Mouse (Mus musculus): Measurements from ENCODE around the gene Gm7945. TPM values are rescaled to one million over a fixed set of nuclear protein-coding genes. Genes with fewer than 3 reads are reported as not detected.

Gene Gm7945
- polyA plus RNA-seq (2012; rRNA removed) = not detected in 2 replicates

DNA sequence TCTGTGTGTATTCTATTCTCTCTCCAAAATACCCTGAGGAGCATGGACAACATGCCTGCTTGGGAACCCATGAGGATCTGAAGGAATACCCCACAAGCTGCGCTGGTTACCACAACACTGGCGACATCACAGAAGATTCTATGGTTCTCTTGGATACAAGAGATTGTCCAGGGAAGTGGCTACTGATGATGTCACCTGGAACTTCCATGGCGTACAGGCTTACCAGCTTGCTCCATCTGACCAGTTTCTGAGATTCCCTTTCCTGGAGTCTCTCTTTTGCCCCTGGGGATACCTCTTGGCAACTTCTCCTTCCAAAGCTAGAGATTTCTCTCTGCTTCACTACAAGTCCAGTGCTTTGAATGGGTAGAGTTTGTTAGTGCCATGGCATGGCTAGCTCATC, at the start of gene Gm7945:
Gene Gm7945 (minus strand): TSS at position 101 of the 400 bp plus-strand sequence.

DNA sequence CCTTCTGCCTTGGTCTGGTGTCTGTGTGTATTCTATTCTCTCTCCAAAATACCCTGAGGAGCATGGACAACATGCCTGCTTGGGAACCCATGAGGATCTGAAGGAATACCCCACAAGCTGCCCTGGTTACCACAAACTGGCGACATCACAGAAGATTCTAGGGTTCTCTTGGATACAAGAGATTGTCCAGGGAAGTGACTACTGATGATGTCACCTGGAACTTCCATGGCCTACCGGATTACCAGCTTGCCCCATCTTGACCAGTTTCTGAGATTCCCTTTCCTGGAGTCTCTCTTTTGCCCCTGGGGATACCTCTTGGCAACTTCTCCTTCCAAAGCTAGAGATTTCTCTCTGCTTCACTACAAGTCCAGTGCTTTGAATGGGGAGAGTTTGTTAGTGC, 22.0 kb upstream of the Gm7945 start, which contains the start of gene Gm6482:
Gene Gm6482 (minus strand): TSS at position 101 of the 400 bp plus-strand sequence.

GRCm38 (mm10) chr14:41348309-41348708, 37.9 kb downstream of the Gm7945 start, which contains the start of gene Gm5798:
Gm5798 (plus strand) TSS chr14:41348609.

Other genes with a start within 250 kb of the Gm7945 start
- gene Mbl1, start 234.9 kb downstream of the Gm7945 start, polyA plus RNA-seq (2012; rRNA removed) = not detected in 2 replicates
- not detected in 2 replicates for gene Sftpd, start 201.2 kb downstream of the Gm7945 start, polyA plus RNA-seq (2012; rRNA removed)
- gene Gm2832, start 107.6 kb downstream of the Gm7945 start, polyA plus RNA-seq (2012; rRNA removed) = 0.18 and 0.26 TPM in 2 replicates
- gene Gm5798, start 37.8 kb downstream of the Gm7945 start, polyA plus RNA-seq (2012; rRNA removed) = not detected in 2 replicates
- not detected in 2 replicates for gene Gm6482, start 21.9 kb upstream of the Gm7945 start, polyA plus RNA-seq (2012; rRNA removed)
- not detected in 2 replicates for gene Gm7954, start 67.1 kb upstream of the Gm7945 start, polyA plus RNA-seq (2012; rRNA removed)
- not detected in 2 replicates for gene Gm3486, start 103.1 kb upstream of the Gm7945 start, polyA plus RNA-seq (2012; rRNA removed)
- not detected in 2 replicates for gene Gm7970, start 169.2 kb upstream of the Gm7945 start, polyA plus RNA-seq (2012; rRNA removed)
- not detected in 2 replicates for gene 1700049E17Rik2, start 186.8 kb upstream of the Gm7945 start, polyA plus RNA-seq (2012; rRNA removed)
- gene Gm3072, start 238.2 kb upstream of the Gm7945 start, polyA plus RNA-seq (2012; rRNA removed) = not detected in 2 replicates